Mouse (Mus musculus) erythroblast, embryonic 14.5 days (primary cell): ENCODE data around the gene 2200002D01Rik.

Experiments
- GATA1 ChIP-seq: IDR thresholded peaks from 2 replicates; pipeline ENCODE4 v1.6.1; 2012; ENCODE audit warnings: low read length, inconsistent platforms, mixed read lengths
- TAL1 ChIP-seq: IDR thresholded peaks from 3 replicates; pipeline ENCODE4 v1.6.1; 2012; ENCODE audit warnings: low read length, inconsistent platforms, mixed read lengths

GRCm38 (mm10) chr7:29292458-29293098, 44.3 kb upstream of the 2200002D01Rik start:
- TF ChIP-seq GATA1, result no peak
- TF ChIP-seq TAL1, result no peak
